Mouse (Mus musculus) G1E (cell line): Measurements from ENCODE around the gene Wbp11. TPM values are rescaled to one million over a fixed set of nuclear protein-coding genes. Genes with fewer than 3 reads are reported as not detected.

Experiments used
- ATAC-seq: 2 replicates; pipeline ENCODE4 v1.8.0; 2016; ENCODE audit warnings: mild to moderate bottlenecking; ENCODE audit not compliant: insufficient number of reproducible peaks, poor library complexity, low FRiP score, severe bottlenecking; ENCODE audit errors: extremely low read depth
- DNase-seq: peaks from one replicate; pipeline ENCODE4 v3.0.0; 2012; ENCODE audit warnings: low spot score
- H3K27me3 ChIP-seq: 2 replicates; pipeline ENCODE4 v1.6.1; 2012; ENCODE audit warnings: mild to moderate bottlenecking, low read length, inconsistent platforms; ENCODE audit not compliant: insufficient read depth
- H3K36me3 ChIP-seq: replicated peaks from 2 replicates; pipeline ENCODE3; 2012; ENCODE audit warnings: mild to moderate bottlenecking, inconsistent platforms
- H3K4me1 ChIP-seq: 2 replicates; pipeline ENCODE4 v1.6.1; 2012; ENCODE audit warnings: low read depth, low read length, inconsistent platforms, mixed read lengths; ENCODE audit not compliant: insufficient read depth
- H3K4me3 ChIP-seq: 2 replicates; pipeline ENCODE4 v1.5.1; 2012; ENCODE audit warnings: low read depth, mild to moderate bottlenecking, inconsistent platforms, low read length, moderate library complexity, mixed read lengths
- H3K9me3 ChIP-seq: replicated peaks from 2 replicates; pipeline ENCODE4 v1.6.1; 2012; ENCODE audit warnings: inconsistent platforms
- CTCF ChIP-seq: IDR thresholded peaks from 2 replicates; pipeline ENCODE4 v1.5.1; 2012; ENCODE audit warnings: low read depth, low read length, inconsistent platforms, mixed read lengths
- GATA1 ChIP-seq: IDR thresholded peaks from 2 replicates; pipeline ENCODE4 v1.6.1; 2012; ENCODE audit warnings: borderline replicate concordance, low read length, inconsistent platforms, mixed read lengths
- GATA2 ChIP-seq: IDR thresholded peaks from 2 replicates; pipeline ENCODE4 v1.6.1; 2012; ENCODE audit warnings: low read depth, low read length, inconsistent platforms, borderline replicate concordance
- POLR2AphosphoS5 ChIP-seq: IDR thresholded peaks from 2 replicates; pipeline ENCODE4 v1.6.1; 2012; ENCODE audit warnings: low read depth, low read length, inconsistent platforms; ENCODE audit not compliant: insufficient replicate concordance
- TAL1 ChIP-seq: conservative IDR thresholded peaks from 2 replicates; pipeline ENCODE4 v1.6.1; 2012; ENCODE audit warnings: low read depth, low read length, inconsistent platforms, mixed read lengths
- polyA plus RNA-seq: library from polyadenylated mRNA; stranded (reverse); fragments of >175 nt; gene quantifications from 2 replicates; pipeline ENCODE4 v1.2.3, GENCODE M21; 2012
- total RNA-seq, 2 experiments: library from RNA; stranded (forward) in 1 of 2; stranded (reverse) in 1 of 2; fragments of 200-1000 nt in 1 of 2; fragments of >200 nt in 1 of 2; fragmentation: Nextera tagmentation in 1 of 2; gene quantifications; 2 replicates each; pipeline ENCODE4 v1.2.3; 2014 to 2017

Wbp11 gene
- total and polyA plus RNA-seq, 3 experiments, result 49.0 to 307 (median 202) TPM

GRCm38 (mm10) chr6:136854361-136854781 lies 26.3 kb upstream of the Wbp11 start:
- H3K9me3 ChIP-seq, result no peaks in the 10 kb centered on the region
- no peak for TF ChIP-seq TAL1
- H3K36me3 ChIP-seq, result peaks cover 36% of the 10 kb centered on the region
- H3K4me3 ChIP-seq, result peak overlapping the region; percentile 33; the same call in 1 of the 2 replicates
- no peaks in the 10 kb centered on the region for H3K27me3 ChIP-seq
- peaks cover 62% of the 10 kb centered on the region for H3K4me1 ChIP-seq
- ATAC-seq, result no peak
- no peak for DNase-seq

GRCm38 (mm10) chr6:136852762-136853161 lies 24.7 kb upstream of the Wbp11 start:
- ATAC-seq (no peak), DNase-seq (no peak)
- H3K4me3 ChIP-seq, result peak overlapping the region; percentile 5; the same call in 1 of the 2 replicates
- no peaks in the 10 kb centered on the region for H3K9me3 ChIP-seq
- peaks cover 59% of the 10 kb centered on the region for H3K4me1 ChIP-seq
- H3K27me3 ChIP-seq, result no peaks in the 10 kb centered on the region
- TF ChIP-seq CTCF (no peak), POLR2AphosphoS5 (no peak), GATA2 (no peak), TAL1 (no peak), GATA1 (no peak)
- H3K36me3 ChIP-seq, result peaks cover 51% of the 10 kb centered on the region

- DNase-seq (no peak), ATAC-seq (no peak)
- Histone ChIP-seq H3K36me3 (peaks cover 55% of the 10 kb centered on the region), H3K4me1 (peaks cover 56% of the 10 kb centered on the region), H3K27me3 (no peaks in the 10 kb centered on the region), H3K9me3 (no peaks in the 10 kb centered on the region), H3K4me3 (no peak overlapping the region)
- no peak for TF ChIP-seq POLR2AphosphoS5
- TF ChIP-seq TAL1, result no peak
- TF ChIP-seq CTCF, result no peak
- no peak for TF ChIP-seq GATA1
- TF ChIP-seq GATA2, result no peak
Measured at GRCm38 (mm10) chr6:136852348-136852747, 24.3 kb upstream of the Wbp11 start.

GRCm38 (mm10) chr6:136850267-136850666 lies 22.2 kb upstream of the Wbp11 start:
- DNase-seq (no peak), ATAC-seq (no peak)
- no peak for TF ChIP-seq POLR2AphosphoS5
- no peak for TF ChIP-seq CTCF
- no peak for TF ChIP-seq GATA2
- TF ChIP-seq GATA1, result no peak
- no peak for TF ChIP-seq TAL1
- Histone ChIP-seq H3K4me3 (no peak overlapping the region), H3K27me3 (no peaks in the 10 kb centered on the region), H3K9me3 (no peaks in the 10 kb centered on the region), H3K4me1 (peaks cover 41% of the 10 kb centered on the region), H3K36me3 (peaks cover 60% of the 10 kb centered on the region)

DNA sequence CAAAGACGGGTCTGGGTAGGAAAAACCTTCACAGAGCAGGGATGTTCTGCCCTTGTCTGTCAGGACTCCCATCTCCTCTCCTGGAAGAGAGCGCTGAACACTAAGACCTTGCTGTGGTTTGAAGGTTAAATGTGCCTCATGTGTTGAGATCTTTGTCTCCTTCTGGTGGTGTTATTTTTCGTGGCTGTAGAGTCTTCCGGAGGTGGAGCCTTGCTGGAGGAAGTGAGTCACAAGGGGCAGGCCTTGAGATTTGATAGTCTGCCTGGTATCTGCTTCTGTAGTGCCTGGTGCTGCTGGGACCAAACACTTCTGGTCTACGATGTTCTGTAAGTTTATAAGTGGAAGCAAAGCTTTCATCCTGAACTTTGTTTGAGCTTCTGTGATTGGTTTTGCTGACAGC lies 20.9 kb upstream of the Wbp11 start:
- no peak for ATAC-seq
- peaks cover 29% of the 10 kb centered on the region for H3K4me1 ChIP-seq

DNA sequence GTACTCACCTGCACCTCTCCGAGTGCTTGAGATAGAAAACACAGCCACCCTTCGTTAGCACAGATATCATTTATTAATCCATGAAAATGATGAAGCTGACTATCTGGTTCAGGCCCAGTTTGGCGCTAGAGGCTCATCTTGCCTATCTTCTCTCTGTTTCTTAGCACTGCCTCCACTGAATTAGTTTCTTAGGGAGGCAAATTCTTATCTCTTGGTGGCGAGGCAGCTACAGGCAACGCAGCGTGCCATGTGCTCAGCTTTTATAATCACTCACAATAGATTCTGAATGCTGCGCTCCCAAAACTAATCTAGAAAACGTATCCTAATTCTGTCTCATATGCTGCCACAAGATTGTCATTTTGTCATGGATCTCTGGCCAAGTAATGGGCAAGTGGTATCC lies 20.4 kb upstream of the Wbp11 start:
- Histone ChIP-seq H3K36me3 (peaks cover 50% of the 10 kb centered on the region), H3K4me1 (peaks cover 24% of the 10 kb centered on the region), H3K4me3 (no peak overlapping the region), H3K27me3 (no peaks in the 10 kb centered on the region), H3K9me3 (no peaks in the 10 kb centered on the region)
- no peak for ATAC-seq
- DNase-seq, result no peak
- TF ChIP-seq TAL1, result no peak
- no peak for TF ChIP-seq POLR2AphosphoS5
- no peak for TF ChIP-seq GATA2
- no peak for TF ChIP-seq CTCF
- TF ChIP-seq GATA1, result no peak

More for the DNA sequence above, 20.9 kb upstream of the Wbp11 start:
- Histone ChIP-seq H3K4me3 (no peak overlapping the region), H3K36me3 (peaks cover 53% of the 10 kb centered on the region), H3K9me3 (no peaks in the 10 kb centered on the region), H3K27me3 (no peaks in the 10 kb centered on the region)
- no peak for DNase-seq
- TF ChIP-seq GATA1 (no peak), GATA2 (no peak), CTCF (no peak), POLR2AphosphoS5 (no peak), TAL1 (no peak)
